8 mouse cellular contexts compared by ENCODE assay signal in the genomic region with DNA sequence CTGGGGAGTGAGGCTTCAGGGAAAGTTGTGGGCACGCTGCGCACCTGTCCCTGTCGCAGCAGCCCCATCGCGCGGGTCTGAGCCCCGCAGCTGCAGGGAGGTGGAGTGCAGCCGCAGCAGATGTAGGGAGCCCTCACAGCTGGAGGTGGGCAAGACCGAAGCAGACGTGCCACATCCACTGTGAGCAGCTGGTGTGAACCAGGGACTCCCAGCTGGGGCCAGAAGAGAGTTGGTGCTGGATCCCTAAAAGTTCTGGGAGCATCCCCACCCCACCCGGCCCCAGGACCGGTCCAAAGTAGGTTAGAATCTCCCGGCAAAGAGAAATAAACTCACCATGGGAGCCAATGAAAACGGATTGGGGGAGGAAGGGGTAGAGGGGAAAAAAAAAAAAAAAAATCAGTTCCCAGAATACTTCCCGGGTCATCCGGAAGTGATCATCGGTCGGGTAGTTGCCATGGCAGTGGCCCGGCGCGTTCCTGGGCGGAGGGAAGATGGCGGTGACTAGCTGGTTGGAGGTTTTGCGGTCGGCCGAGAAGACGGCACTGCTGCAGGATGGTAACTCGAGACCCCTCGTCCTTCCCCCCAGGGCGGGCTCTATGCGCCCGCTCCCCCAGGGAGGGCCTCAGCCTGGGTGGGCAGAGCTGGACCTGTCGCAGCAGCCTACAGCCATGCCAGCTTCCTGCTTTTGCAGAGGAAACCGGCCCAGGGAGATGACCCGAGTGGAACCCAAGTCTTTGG. TPM values are rescaled to one million over a fixed set of nuclear protein-coding genes. Genes with fewer than 3 reads are reported as not detected.
DNase-seq lines count a peak whose midpoint lies in the region; ATAC-seq lines count a peak whose summit lies in the region.

Poll (minus strand) TSS at position 379 of the 738 bp plus-strand sequence.
Gm17018 (plus strand) TSS at position 463 of the 738 bp plus-strand sequence.

- peak within 1 kb of the TSS; percentile 79 for H3K4me3 ChIP-seq in hindbrain, embryonic 10.5 days

- H3K27me3 ChIP-seq in hindbrain, embryonic 10.5 days (ENCODE audit: insufficient read depth, poor library complexity, severe bottlenecking), result peaks cover 23% of the 10 kb centered on the region

- under 1% methylated on average over 35 of the region's 35 CpGs for WGBS in hindbrain, embryonic 10.5 days

- H3K27ac ChIP-seq in hindbrain, embryonic 10.5 days, result peak within 1 kb of the TSS; percentile 94

- peak; percentile 97 for ATAC-seq in frontal cortex, adult (ENCODE audit: low TSS enrichment)

- DNase-seq in MN1 (ENCODE audit: low spot score), result peak; percentile 78
- DNase-seq in cerebellum, adult 9-10 months, result peak; percentile 81
- DNase-seq in hindbrain, embryonic 10.5 days (ENCODE audit: low spot score), result peak; percentile 88
- DNase-seq in layer of hippocampus, postnatal 14 days (ENCODE audit: low spot score in 2 of 2), result peak; percentile 79 to 87
- DNase-seq in lung, postnatal 10 days, result peak; percentile 92
- DNase-seq in ovary, postnatal 14 days (ENCODE audit: low spot score), result peak; percentile 82
- DNase-seq in thymus, postnatal 14 days, result peak; percentile 82

- H3K9me3 ChIP-seq in hindbrain, embryonic 10.5 days, result no peaks in the 10 kb centered on the region

- H3K4me1 ChIP-seq in hindbrain, embryonic 10.5 days (replicated peaks), result peaks cover 25% of the 10 kb centered on the region

- H3K36me3 ChIP-seq in hindbrain, embryonic 10.5 days, result peaks cover 30% of the 10 kb centered on the region

RNA-seq across cellular contexts. Expression of gene Poll, which starts in this region (rescaled TPM):
- polyA plus RNA-seq in hindbrain, embryonic 10.5 days (2016; fragmentation: Nextera tagmentation; extraction: Ambion mirVana), result 21.5 and 21.6 TPM in 2 replicates
- total RNA-seq in layer of hippocampus, postnatal 14 days (2021), result 1 to 10 TPM; 7.5 to 8.0 TPM

RNA-seq across cellular contexts. Expression of gene Gm17018, which starts in this region (rescaled TPM):
- 48.8 and 62.1 TPM in 2 replicates for polyA plus RNA-seq in hindbrain, embryonic 10.5 days (2016; fragmentation: Nextera tagmentation; extraction: Ambion mirVana)
- 10 to 100 TPM; 55.2 to 55.4 TPM for total RNA-seq in layer of hippocampus, postnatal 14 days (2021)

Comparison
In these comparisons a context has a peak if more than half of its experiments do, and no peak if none do; other contexts are left out.
1. Peak in every context shown above with its lines: DNase-seq, ATAC-seq, H3K4me3 ChIP-seq and H3K27ac ChIP-seq.